Mouse (Mus musculus) forebrain, postnatal 0 days (tissue): ENCODE measurements around the gene Skp1a. TPM values are rescaled to one million over a fixed set of nuclear protein-coding genes. Genes with fewer than 3 reads are reported as not detected.
"Not testable (repeated sequence)": the region's sequence is repeated elsewhere in the genome, so short reads cannot be mapped to it uniquely, and the experiment has no call there.

Experiments used
- ATAC-seq: fragments of 200-750 bp; cut with Nextera tagmentation; 2 replicates; pipeline ENCODE4 v1.8.0; 2017; ENCODE audit warnings: mild to moderate bottlenecking, moderate library complexity
- DNase-seq: peaks from one replicate; pipeline ENCODE4 v3.0.0-alpha.2; 2015
- H3K27ac ChIP-seq: fragments of 300-500 bp; sonication (generic); 2 replicates; pipeline ENCODE4 v1.5.1; 2014; ENCODE audit warnings: low read depth, mild to moderate bottlenecking, antibody characterized with exemption, low read length, moderate library complexity, mixed read lengths
- H3K27me3 ChIP-seq: fragments of 300-500 bp; sonication (generic); 2 replicates; pipeline ENCODE4 v1.6.1; 2014; ENCODE audit warnings: mild to moderate bottlenecking, low read length, mixed read lengths; ENCODE audit not compliant: insufficient read depth
- H3K36me3 ChIP-seq: fragments of 300-500 bp; sonication (generic); 2 replicates; pipeline ENCODE4 v1.6.1; 2014; ENCODE audit warnings: mild to moderate bottlenecking, moderate library complexity; ENCODE audit not compliant: insufficient read depth
- H3K4me1 ChIP-seq: fragments of 300-500 bp; sonication (generic); 2 replicates; pipeline ENCODE4 v1.6.1; 2014; ENCODE audit warnings: antibody characterized with exemption; ENCODE audit not compliant: insufficient read depth
- H3K4me2 ChIP-seq: fragments of 300-500 bp; sonication (generic); 2 replicates; pipeline ENCODE4 v1.6.1; 2014; ENCODE audit warnings: low read depth, mild to moderate bottlenecking, moderate library complexity
- H3K4me3 ChIP-seq: fragments of 300-500 bp; sonication (generic); 2 replicates; pipeline ENCODE4 v1.5.1; 2014; ENCODE audit warnings: low read depth, low read length, mixed read lengths
- H3K9ac ChIP-seq: fragments of 300-500 bp; sonication (generic); 2 replicates; pipeline ENCODE4 v1.6.1; 2014; ENCODE audit warnings: mild to moderate bottlenecking
- H3K9me3 ChIP-seq: fragments of 300-500 bp; sonication (generic); 2 replicates; pipeline ENCODE4 v1.6.1; 2016; ENCODE audit warnings: low read length
- CTCF ChIP-seq: sonication (generic); IDR thresholded peaks from 2 replicates; pipeline ENCODE4 v1.5.1; 2016; ENCODE audit warnings: antibody characterized with exemption, control low read depth, low read depth
- WGBS: fragments of 180-500 bp; shearing (Covaris S2); extraction: QIAGEN DNeasy Blood & Tissue Kit; methylation state at CpG from one replicate; pipeline ENCODE4 v1.1.7; 2014; 5-methylcytosine and 5-hydroxymethylcytosine counted together
- polyA plus RNA-seq: library from polyadenylated mRNA; unstranded; fragments of >200 nt; fragmentation: Nextera tagmentation; extraction: Ambion mirVana; gene quantifications from 2 replicates; pipeline ENCODE4 v1.2.1, GENCODE M21; 2015
- total RNA-seq: library from RNA; depleted of rRNA; stranded (reverse); fragments of >200 nt; gene quantifications from 2 replicates; pipeline ENCODE4 v1.2.3, GENCODE M21; 2014; rRNA removed

The Skp1a gene
- total RNA-seq (767 and 889 TPM in 2 replicates), polyA plus RNA-seq (1,355 and 1,490 TPM in 2 replicates)

DNA sequence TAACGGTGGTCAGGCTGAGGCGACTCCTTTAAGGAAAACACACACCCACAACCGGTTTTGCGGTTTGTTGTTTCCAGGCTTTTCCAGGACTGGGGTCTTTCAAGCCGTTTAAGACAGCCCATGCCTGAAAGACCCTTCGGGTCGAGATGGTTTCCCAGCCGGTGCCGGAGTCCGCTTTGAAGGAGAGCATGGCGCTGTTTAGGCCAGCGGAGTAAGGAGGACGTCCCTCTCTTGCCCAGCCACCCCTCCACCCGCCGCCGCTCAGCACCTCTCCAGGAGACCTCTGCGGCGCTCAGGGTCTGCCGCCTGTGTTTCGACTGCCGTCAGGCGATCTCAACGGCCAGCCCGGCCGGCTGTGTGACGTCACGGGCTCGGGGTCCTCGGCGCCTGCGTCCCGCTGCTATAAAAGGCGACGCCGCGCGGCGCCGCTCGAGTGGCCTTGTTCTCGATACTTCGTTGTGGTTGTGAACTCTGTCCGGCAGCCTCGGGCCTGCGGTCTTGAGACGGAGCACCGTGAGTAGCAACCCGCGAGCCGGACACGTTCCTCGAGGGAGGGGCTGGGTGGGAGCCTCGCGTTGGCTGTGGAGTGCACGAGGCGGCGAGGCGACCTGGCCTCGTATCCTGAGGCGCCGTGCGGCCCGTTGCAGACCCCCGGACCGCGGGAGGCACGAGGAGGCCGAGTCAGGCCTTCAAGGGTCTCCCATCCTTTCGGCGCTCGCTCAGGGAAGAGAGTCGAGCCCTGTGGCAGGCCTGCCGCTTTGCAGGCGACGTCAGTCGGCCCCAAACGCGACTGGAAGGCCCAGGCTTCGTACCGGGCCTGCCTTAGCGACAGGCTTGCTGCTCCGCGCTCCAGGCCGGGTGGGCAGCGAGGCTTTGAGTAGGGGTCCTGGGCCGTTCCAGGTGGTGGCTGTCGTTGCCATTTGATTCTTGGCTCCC lies at the start of gene Skp1a:
TSS of gene Skp1a (plus strand) at position 390 of the 936 bp plus-strand sequence.
- WGBS, result under 1% methylated on average over 83 of the region's 87 CpGs
- DNase-seq, result peak; percentile 97
- H3K9me3 ChIP-seq, result no peaks in the 10 kb centered on the region
- peak within 1 kb of the TSS; percentile 99 for H3K9ac ChIP-seq
- peak within 1 kb of the TSS; percentile 94 for H3K27ac ChIP-seq
- peaks cover 19% of the 10 kb centered on the region for H3K4me1 ChIP-seq
- no peaks in the 10 kb centered on the region for H3K27me3 ChIP-seq
- H3K36me3 ChIP-seq, result no peaks in the 10 kb centered on the region
- peak; percentile 22 for TF ChIP-seq CTCF
- peak within 1 kb of the TSS; percentile 98 for H3K4me3 ChIP-seq
- H3K4me2 ChIP-seq, result peak within 1 kb of the TSS; percentile 75
- ATAC-seq, result peak; percentile 95

DNA sequence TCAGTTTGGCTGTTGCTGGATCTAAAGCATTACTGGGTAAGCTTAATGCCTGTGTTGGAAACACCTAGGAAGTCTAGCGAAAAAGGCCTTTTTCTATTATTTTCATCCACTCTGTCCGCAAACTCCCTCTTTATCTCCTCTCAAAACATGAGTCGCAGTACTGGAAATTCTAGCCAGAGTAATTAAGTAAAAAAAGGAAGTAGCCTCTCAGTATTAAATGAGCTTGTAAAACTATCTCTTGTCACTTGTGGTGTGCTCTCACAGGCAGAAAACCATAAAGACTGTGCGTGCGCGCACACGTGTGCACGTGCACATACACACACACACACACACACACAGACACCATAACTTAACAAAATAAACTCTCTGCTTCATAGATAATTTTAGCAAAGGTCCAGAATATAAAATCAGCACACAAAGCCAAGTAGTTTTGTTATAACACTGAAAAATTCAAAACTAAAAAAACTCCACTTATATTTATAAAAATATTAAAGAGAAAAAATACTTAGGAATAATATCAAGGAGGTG lies 35.2 kb upstream of the Skp1a start:
- not testable (repeated sequence) for H3K9ac ChIP-seq, H3K27ac ChIP-seq, H3K36me3 ChIP-seq, DNase-seq, H3K27me3 ChIP-seq, ATAC-seq, H3K4me1 ChIP-seq, H3K4me3 ChIP-seq, H3K9me3 ChIP-seq, H3K4me2 ChIP-seq
- WGBS, result 93% methylated on average over 8 of the region's 8 CpGs

DNA sequence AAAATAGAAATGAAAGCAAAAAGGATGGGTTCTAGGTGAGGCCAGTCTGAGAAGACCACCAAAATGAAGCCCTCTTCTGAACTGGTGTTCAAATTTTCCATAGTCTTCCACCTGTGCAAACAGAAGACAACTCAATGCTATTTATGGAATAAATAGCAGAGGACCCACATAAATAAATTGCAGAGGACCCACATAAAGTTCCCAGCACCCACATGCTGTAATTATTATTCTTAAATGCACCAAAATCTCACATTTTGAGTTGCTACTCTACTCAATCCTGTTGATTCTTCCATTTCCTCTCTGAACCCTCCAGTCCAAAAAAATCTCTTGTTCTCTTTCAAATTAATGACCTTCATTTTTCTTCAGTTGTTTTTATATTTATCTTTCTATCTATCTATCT lies 17.9 kb upstream of the Skp1a start, which contains the start of gene Olfr1371:
TSS of gene Olfr1371 (minus strand) at position 101 of the 400 bp plus-strand sequence.
- Histone ChIP-seq H3K4me2 (no peak within 1 kb of the TSS), H3K4me3 (no peak within 1 kb of the TSS), H3K27ac (no peak within 1 kb of the TSS), H3K9me3 (no peaks in the 10 kb centered on the region), H3K36me3 (no peaks in the 10 kb centered on the region), H3K4me1 (no peaks in the 10 kb centered on the region), H3K9ac (no peak within 1 kb of the TSS), H3K27me3 (no peaks in the 10 kb centered on the region)
- DNase-seq, result no peak
- TF ChIP-seq CTCF, result no peak
- no peak for ATAC-seq

DNA sequence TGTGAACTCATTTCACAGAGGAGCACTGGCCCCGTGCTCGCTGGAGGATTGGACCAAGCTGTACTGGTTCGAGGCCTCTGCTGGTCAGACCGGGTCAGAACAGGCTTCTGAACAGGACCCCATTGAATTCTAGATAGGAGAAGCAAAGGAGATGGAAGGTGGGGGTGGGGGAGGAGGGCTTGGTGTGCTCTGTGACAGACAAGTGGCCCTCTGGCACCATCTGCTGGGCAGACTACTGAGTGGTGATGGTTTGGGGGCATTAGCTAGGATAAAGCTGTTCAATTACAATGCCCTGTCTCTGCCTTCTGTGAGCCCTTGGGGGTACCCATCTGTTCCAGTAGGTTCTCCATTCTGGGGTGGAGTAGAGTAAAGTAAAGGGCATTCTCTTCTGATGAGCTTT lies 11.5 kb upstream of the Skp1a start:
- DNase-seq, result peak; percentile 82
- ATAC-seq, result peak; percentile 91
- Histone ChIP-seq H3K27ac (no peak overlapping the region), H3K36me3 (no peaks in the 10 kb centered on the region), H3K27me3 (no peaks in the 10 kb centered on the region), H3K4me2 (0 out of 2 replicates have a peak overlapping the region, but pooled peaks have one; percentile 23), H3K9ac (no peak overlapping the region), H3K9me3 (no peaks in the 10 kb centered on the region), H3K4me3 (no peak overlapping the region), H3K4me1 (0 out of 2 replicates have a peak, but pooled peaks cover 3% of the 10 kb centered on the region)
- 19% methylated on average over 4 of the region's 4 CpGs for WGBS
- peak; percentile 89 for TF ChIP-seq CTCF

DNA sequence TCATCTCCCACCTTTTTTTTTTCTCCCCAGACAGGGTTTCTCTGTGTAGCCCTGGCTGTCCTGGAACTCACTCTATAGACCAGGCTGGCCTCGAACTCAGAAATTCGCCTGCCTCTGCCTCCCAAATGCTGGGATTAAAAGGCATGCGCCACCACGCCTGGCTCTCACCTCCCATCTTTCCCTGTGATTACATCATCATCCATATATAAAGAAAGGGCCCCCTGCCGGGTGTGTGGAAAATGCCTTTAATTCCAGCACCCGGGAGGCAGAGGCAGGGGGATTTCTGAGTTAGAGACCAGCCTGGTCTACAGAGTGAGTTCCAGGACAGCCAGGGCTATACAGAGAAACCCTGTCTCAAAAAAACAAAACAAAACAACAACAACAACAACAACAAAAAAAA lies 9.9 kb upstream of the Skp1a start:
- not testable (repeated sequence) for H3K4me1 ChIP-seq, H3K36me3 ChIP-seq, H3K4me3 ChIP-seq, H3K9ac ChIP-seq, DNase-seq, H3K9me3 ChIP-seq, H3K4me2 ChIP-seq, H3K27ac ChIP-seq, H3K27me3 ChIP-seq, ATAC-seq
- WGBS, result 91% methylated on average over 6 of the region's 6 CpGs

DNA sequence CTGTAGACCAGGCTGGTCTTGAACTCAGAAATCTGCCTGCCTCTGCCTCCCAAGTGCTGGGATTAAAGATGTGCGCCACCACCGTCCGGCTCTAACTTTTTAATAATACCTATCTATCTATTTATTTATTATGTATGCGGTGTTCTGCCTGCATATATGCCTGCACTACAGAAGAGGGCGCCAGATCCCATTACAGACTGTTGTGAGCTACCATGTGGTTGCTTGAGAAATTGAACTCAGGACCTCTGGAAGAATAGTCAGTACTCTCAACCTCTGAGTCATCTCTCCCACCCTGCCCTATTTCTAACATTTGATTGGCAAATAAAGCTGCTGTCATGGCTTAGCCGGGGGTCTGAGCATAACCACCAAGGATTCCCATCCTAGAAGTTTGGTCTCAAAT lies 8.9 kb upstream of the Skp1a start:
- 0 out of 2 replicates have a peak, but pooled peaks have one; percentile 20 for TF ChIP-seq CTCF
- no peaks in the 10 kb centered on the region for H3K36me3 ChIP-seq
- DNase-seq (no peak), ATAC-seq (no peak)
- no peaks in the 10 kb centered on the region for H3K9me3 ChIP-seq
- H3K4me1 ChIP-seq, result 0 out of 2 replicates have a peak, but pooled peaks cover 3% of the 10 kb centered on the region
- H3K9ac ChIP-seq, result no peak overlapping the region
- 70% methylated on average over 6 of the region's 6 CpGs for WGBS
- H3K4me3 ChIP-seq, result no peak overlapping the region
- no peaks in the 10 kb centered on the region for H3K27me3 ChIP-seq
- no peak overlapping the region for H3K27ac ChIP-seq
- no peak overlapping the region for H3K4me2 ChIP-seq
